Mouse (Mus musculus) small intestine, adult 2 months (tissue): ENCODE measurements around the gene Tmod3. TPM values are rescaled to one million over a fixed set of nuclear protein-coding genes. Genes with fewer than 3 reads are reported as not detected.

Experiments
- H3K27ac ChIP-seq: fragments of 200-500 bp; 2 replicates; pipeline ENCODE4 v1.5.1; 2012; ENCODE audit warnings: low read depth, low read length, control low read depth, inconsistent platforms; ENCODE audit not compliant: insufficient read depth
- H3K27me3 ChIP-seq: fragments of 200-500 bp; 2 replicates; pipeline ENCODE4 v1.6.1; 2012; ENCODE audit warnings: mild to moderate bottlenecking, moderate library complexity, low read length, inconsistent platforms; ENCODE audit not compliant: control insufficient read depth, insufficient read depth
- H3K36me3 ChIP-seq: fragments of 200-500 bp; 2 replicates; pipeline ENCODE4 v1.6.1; 2012; ENCODE audit warnings: mild to moderate bottlenecking, low read length, control low read depth, inconsistent platforms; ENCODE audit not compliant: control insufficient read depth, insufficient read depth
- H3K4me1 ChIP-seq: fragments of 200-500 bp; 2 replicates; pipeline ENCODE4 v1.6.1; 2012; ENCODE audit warnings: low read length, inconsistent platforms, mixed read lengths; ENCODE audit not compliant: control insufficient read depth, insufficient read depth, insufficient read length
- H3K4me3 ChIP-seq: fragments of 200-500 bp; 2 replicates; pipeline ENCODE4 v1.5.1; 2012; ENCODE audit warnings: low read depth, mild to moderate bottlenecking, control low read depth, inconsistent platforms, low read length, moderate library complexity
- CTCF ChIP-seq: fragments of 200-500 bp; IDR thresholded peaks from 2 replicates; pipeline ENCODE4 v1.5.1; 2012; ENCODE audit warnings: low read depth, mild to moderate bottlenecking, control low read depth, inconsistent platforms, low read length, moderate library complexity, mixed read lengths; ENCODE audit not compliant: insufficient replicate concordance, insufficient read length; ENCODE audit errors: extremely low read depth
- POLR2A ChIP-seq: fragments of 200-500 bp; IDR thresholded peaks from 2 replicates; pipeline ENCODE4 v1.6.1; 2012; ENCODE audit warnings: low read depth, mild to moderate bottlenecking, control low read depth, inconsistent platforms, low read length, moderate library complexity
- WGBS: fragments of 180-500 bp; shearing (Covaris S2); methylation state at CpG from one replicate; pipeline ENCODE4 v1.1.7; 2018; 5-methylcytosine and 5-hydroxymethylcytosine counted together
- polyA plus RNA-seq: library from polyadenylated mRNA; depleted of rRNA; stranded (reverse); fragments of >200 nt; gene quantifications from 2 replicates; pipeline ENCODE4 v1.2.3, GENCODE M21; 2012

The Tmod3 gene
- polyA plus RNA-seq, 1 experiment: 13.4 TPM

GRCm38 (mm10) chr9:75564892-75565291 lies 5.4 kb upstream of the Tmod3 start:
- Histone ChIP-seq H3K4me3 (no peak overlapping the region), H3K27ac (no peak overlapping the region), H3K36me3 (no peaks in the 10 kb centered on the region), H3K27me3 (no peaks in the 10 kb centered on the region), H3K4me1 (peaks cover 9% of the 10 kb centered on the region)
- no peak for TF ChIP-seq POLR2A
- TF ChIP-seq CTCF: no peak
- 90% methylated on average over 6 of the region's 6 CpGs for WGBS

GRCm38 (mm10) chr9:75563622-75564021 lies 4.2 kb upstream of the Tmod3 start:
- peaks cover 9% of the 10 kb centered on the region for H3K4me1 ChIP-seq
- 33% methylated on average over 6 of the region's 6 CpGs for WGBS
- no peaks in the 10 kb centered on the region for H3K36me3 ChIP-seq
- no peak overlapping the region for H3K27ac ChIP-seq
- no peak overlapping the region for H3K4me3 ChIP-seq
- TF ChIP-seq POLR2A (no peak), CTCF (no peak)
- no peaks in the 10 kb centered on the region for H3K27me3 ChIP-seq

DNA sequence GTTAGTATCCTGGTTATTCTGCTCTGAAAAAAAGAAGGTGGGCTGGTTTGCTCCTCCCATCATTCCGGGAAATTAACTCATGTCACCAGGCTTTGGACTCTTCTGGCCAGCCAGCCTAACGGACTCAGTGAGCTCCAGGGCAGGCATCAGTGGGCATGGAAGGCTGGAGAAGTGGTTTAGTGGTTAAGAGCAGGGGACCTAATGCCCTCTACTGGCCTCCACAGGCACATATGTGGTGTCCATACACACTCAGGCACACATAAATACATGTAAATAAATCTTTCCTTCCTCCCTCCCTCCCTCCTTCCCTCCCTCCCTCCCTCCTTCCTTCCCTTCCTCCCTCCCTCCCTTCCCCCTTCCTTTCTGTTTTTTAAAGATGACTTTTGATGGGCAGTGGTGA lies 3.7 kb upstream of the Tmod3 start:
- 74% methylated on average over 2 of the region's 2 CpGs for WGBS
- no peak overlapping the region for H3K4me3 ChIP-seq
- H3K36me3 ChIP-seq: no peaks in the 10 kb centered on the region
- no peak overlapping the region for H3K27ac ChIP-seq
- peaks cover 9% of the 10 kb centered on the region for H3K4me1 ChIP-seq
- no peaks in the 10 kb centered on the region for H3K27me3 ChIP-seq
- TF ChIP-seq CTCF (no peak), POLR2A (no peak)

GRCm38 (mm10) chr9:75561040-75561669 lies 1.7 kb upstream of the Tmod3 start:
- 78% methylated on average over 13 of the region's 13 CpGs for WGBS
- peaks cover 12% of the 10 kb centered on the region for H3K4me1 ChIP-seq
- H3K27ac ChIP-seq: no peak overlapping the region
- no peaks in the 10 kb centered on the region for H3K27me3 ChIP-seq
- TF ChIP-seq POLR2A: no peak
- no peak overlapping the region for H3K4me3 ChIP-seq
- H3K36me3 ChIP-seq: no peaks in the 10 kb centered on the region

DNA sequence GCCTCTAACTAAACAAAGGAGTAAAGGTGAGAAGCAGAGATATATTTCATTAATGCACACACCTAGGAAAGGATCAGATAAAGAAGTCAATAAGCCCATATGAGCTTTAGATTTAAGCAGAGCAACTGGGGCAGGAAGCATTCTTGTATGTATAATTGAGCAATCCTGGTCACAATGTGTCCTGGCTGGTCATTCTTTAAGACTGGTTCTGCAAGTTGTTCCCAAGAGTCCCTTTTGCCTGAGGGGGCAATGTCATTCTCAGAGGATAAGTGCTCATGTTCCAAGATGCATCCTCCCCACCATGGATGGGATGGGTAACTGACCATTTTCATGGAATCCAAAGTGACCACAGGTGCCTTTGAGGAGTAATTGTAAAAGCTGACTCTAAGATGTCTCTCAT lies 896 bp upstream of the Tmod3 start:
- Histone ChIP-seq H3K36me3 (no peaks in the 10 kb centered on the region), H3K27ac (no peak overlapping the region), H3K4me3 (no peak overlapping the region), H3K4me1 (peaks cover 14% of the 10 kb centered on the region), H3K27me3 (no peaks in the 10 kb centered on the region)
- TF ChIP-seq POLR2A: no peak
- no peak for TF ChIP-seq CTCF

- under 1% methylated on average over 46 of the region's 47 CpGs for WGBS
- Histone ChIP-seq H3K4me1 (peaks cover 18% of the 10 kb centered on the region), H3K36me3 (no peaks in the 10 kb centered on the region), H3K4me3 (peak overlapping the region; percentile 97), H3K27ac (peak overlapping the region; percentile 96), H3K27me3 (no peaks in the 10 kb centered on the region)
- TF ChIP-seq CTCF: no peak
- TF ChIP-seq POLR2A: no peak
Measured at GRCm38 (mm10) chr9:75558812-75559511, 495 bp downstream of the Tmod3 start.

- 14% methylated on average over 3 of the region's 3 CpGs for WGBS
- peak overlapping the region; percentile 97 for H3K4me3 ChIP-seq
- no peaks in the 10 kb centered on the region for H3K27me3 ChIP-seq
- H3K36me3 ChIP-seq: no peaks in the 10 kb centered on the region
- H3K4me1 ChIP-seq: peaks cover 21% of the 10 kb centered on the region
- TF ChIP-seq CTCF (no peak), POLR2A (no peak)
- H3K27ac ChIP-seq: peak overlapping the region; percentile 96; the same call in 1 of the 2 replicates
Measured at GRCm38 (mm10) chr9:75558360-75558759, 1.1 kb downstream of the Tmod3 start.

DNA sequence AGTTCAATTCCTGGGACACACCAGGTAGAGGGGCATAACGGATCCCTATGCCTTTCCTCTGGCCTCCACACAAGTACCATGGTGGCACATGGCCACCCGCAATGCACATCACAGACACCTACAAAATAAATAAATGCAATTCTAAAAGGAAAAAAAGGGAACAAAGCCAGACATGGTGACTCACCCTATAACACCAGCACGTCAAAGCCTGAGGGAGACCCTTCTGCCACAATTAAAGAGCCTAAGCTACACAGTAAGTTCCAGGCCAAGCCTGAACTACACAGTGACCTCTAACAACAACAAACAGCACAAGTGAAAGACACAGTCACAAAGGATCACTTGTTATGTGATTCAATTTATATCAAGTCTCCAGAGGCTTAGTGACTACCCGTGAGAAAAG lies 5.7 kb downstream of the Tmod3 start:
- Histone ChIP-seq H3K4me3 (no peak overlapping the region), H3K4me1 (peaks cover 16% of the 10 kb centered on the region; the same call in 1 of the 2 replicates), H3K27ac (no peak overlapping the region), H3K27me3 (no peaks in the 10 kb centered on the region), H3K36me3 (no peaks in the 10 kb centered on the region)
- WGBS: 77% methylated on average over 4 of the region's 4 CpGs
- TF ChIP-seq CTCF: no peak
- TF ChIP-seq POLR2A: no peak
